In the genomic region with DNA sequence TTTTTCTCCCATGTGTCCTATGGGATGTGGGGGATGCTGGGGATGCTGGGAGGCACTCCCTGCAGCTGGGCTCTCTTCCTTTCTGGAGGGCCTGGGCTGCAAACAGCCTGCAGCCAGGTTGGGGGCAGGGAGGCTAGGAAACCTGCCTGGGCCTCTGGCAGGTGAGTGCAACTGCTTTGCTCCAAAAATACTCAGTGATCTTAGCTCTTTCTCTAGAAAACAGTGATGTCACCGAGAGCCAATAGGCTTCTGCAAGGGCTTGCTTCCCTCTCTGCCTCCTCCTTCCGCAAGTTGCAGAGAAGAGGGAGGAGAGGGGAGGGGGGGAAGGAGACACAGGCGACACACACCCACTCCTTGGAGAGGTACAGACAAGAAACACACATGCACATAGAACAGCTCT, we compare ENCODE assay signal across 9 mouse cellular contexts. TPM values are rescaled to one million over a fixed set of nuclear protein-coding genes. Genes with fewer than 3 reads are reported as not detected.
DNase-seq lines count a peak whose midpoint lies in the region; ATAC-seq lines count a peak whose summit lies in the region.
"Had no signal": no experiment of that assay in that cellular context is flagged by ENCODE, and none has a peak within 500 bp of the region (broad histone marks: within the 10 kb centered on the region; RNA-seq: fewer than 3 reads in every experiment).

No protein-coding gene starts in this region.

- peaks cover 77% of the 10 kb centered on the region for H3K4me1 ChIP-seq in hindbrain, embryonic 15.5 days (replicated peaks)
- no peaks in the 10 kb centered on the region for H3K4me1 ChIP-seq in liver, embryonic 12.5 days

- no peaks in the 10 kb centered on the region for H3K27me3 ChIP-seq in hindbrain, embryonic 15.5 days
- peaks cover 29% of the 10 kb centered on the region for H3K27me3 ChIP-seq in liver, embryonic 12.5 days (replicated peaks)

- peak; percentile 73 to 75 for DNase-seq in frontal cortex, adult 2 months (ENCODE audit: extremely low spot score in 1 of 2, low spot score in 1 of 2)
- no peak for DNase-seq in frontal cortex, postnatal 14 days (ENCODE audit: low spot score in 2 of 2)
- peak; percentile 63 to 72 for DNase-seq in cerebellum, postnatal 14 days
- peak; percentile 33 for DNase-seq in retina, embryonic 14.5 days (ENCODE audit: low spot score)
- no peak for DNase-seq in thymus, postnatal 10 days (ENCODE audit: low spot score in 2 of 2)
- DNase-seq in heart, postnatal 4 days: no peak

- no peaks in the 10 kb centered on the region for H3K9me3 ChIP-seq in hindbrain, embryonic 15.5 days
- no peaks in the 10 kb centered on the region for H3K9me3 ChIP-seq in liver, embryonic 12.5 days (replicated peaks)

- peak overlapping the region; percentile 34 for H3K4me2 ChIP-seq in hindbrain, embryonic 15.5 days
- no peak overlapping the region for H3K4me2 ChIP-seq in liver, embryonic 12.5 days

- peaks cover 6% of the 10 kb centered on the region; the same call in 1 of the 2 replicates for H3K36me3 ChIP-seq in hindbrain, embryonic 15.5 days
- no peaks in the 10 kb centered on the region for H3K36me3 ChIP-seq in liver, embryonic 12.5 days

- no peak overlapping the region for H3K4me3 ChIP-seq in hindbrain, embryonic 15.5 days
- no peak overlapping the region for H3K4me3 ChIP-seq in liver, embryonic 12.5 days
- H3K4me3 ChIP-seq: erythroblast, embryonic 14.5 days had no signal

- WGBS in hindbrain, embryonic 15.5 days: 11% methylated on average over 3 of the region's 3 CpGs
- 13% methylated on average over 2 of the region's 3 CpGs for WGBS in liver, embryonic 12.5 days (ENCODE audit: insufficient replicate concordance)

- H3K27ac ChIP-seq in hindbrain, embryonic 15.5 days (replicated peaks): peak overlapping the region; percentile 84
- H3K27ac ChIP-seq in liver, embryonic 12.5 days: no peak overlapping the region

- H3K9ac ChIP-seq in hindbrain, embryonic 15.5 days: peak overlapping the region; percentile 27
- H3K9ac ChIP-seq in liver, embryonic 12.5 days: no peak overlapping the region

- ATAC-seq in hindbrain, embryonic 15.5 days (ENCODE audit: low FRiP score, low read depth): peak; percentile 80
- no peak for ATAC-seq in liver, embryonic 12.5 days

RNA-seq across cellular contexts. Expression of a gene that starts 8.3 kb away (rescaled TPM):
- 17.2 and 17.5 TPM in 2 replicates for polyA plus RNA-seq in frontal cortex, adult 2 months (2012; rRNA removed)
- polyA plus RNA-seq in hindbrain, embryonic 15.5 days (2015; fragmentation: Nextera tagmentation; extraction: Ambion mirVana): 23.2 and 25.4 TPM in 2 replicates
- polyA plus RNA-seq in liver, embryonic 12.5 days (2016; fragmentation: Nextera tagmentation; extraction: Ambion mirVana): 0.15 and 0.20 TPM in 2 replicates
- total RNA-seq in heart, postnatal 4 days (2021): 10 to 100 TPM; 15.9 to 19.4 TPM
- polyA plus RNA-seq: erythroblast, embryonic 14.5 days had no signal

Comparison
In these comparisons a context has a peak if more than half of its experiments do, and no peak if none do; other contexts are left out.
1. DNase-seq: peak in frontal cortex, adult 2 months (2 of 2), cerebellum, postnatal 14 days (2 of 2) and retina, embryonic 14.5 days (single experiment); none in frontal cortex, postnatal 14 days (0 of 2), thymus, postnatal 10 days (0 of 2) and heart, postnatal 4 days (single experiment).
2. RNA of a gene that starts 8.3 kb away (polyA plus RNA-seq): 23.2 to 25.4 TPM in hindbrain, embryonic 15.5 days and 17.2 to 17.5 TPM in frontal cortex, adult 2 months; 0.15 to 0.20 TPM in liver, embryonic 12.5 days; every median in the first group is over 10 times any median in the second.